Mouse (Mus musculus): Measurements from ENCODE around the gene Rcbtb2. TPM values are rescaled to one million over a fixed set of nuclear protein-coding genes. Genes with fewer than 3 reads are reported as not detected.
"Not testable (repeated sequence)": the region's sequence is repeated elsewhere in the genome, so short reads cannot be mapped to it uniquely, and the experiment has no call there.

The Rcbtb2 gene
- total RNA-seq (2022) = 10 to 100 TPM; 25.4 to 41.4 (median 32.9) TPM

DNA sequence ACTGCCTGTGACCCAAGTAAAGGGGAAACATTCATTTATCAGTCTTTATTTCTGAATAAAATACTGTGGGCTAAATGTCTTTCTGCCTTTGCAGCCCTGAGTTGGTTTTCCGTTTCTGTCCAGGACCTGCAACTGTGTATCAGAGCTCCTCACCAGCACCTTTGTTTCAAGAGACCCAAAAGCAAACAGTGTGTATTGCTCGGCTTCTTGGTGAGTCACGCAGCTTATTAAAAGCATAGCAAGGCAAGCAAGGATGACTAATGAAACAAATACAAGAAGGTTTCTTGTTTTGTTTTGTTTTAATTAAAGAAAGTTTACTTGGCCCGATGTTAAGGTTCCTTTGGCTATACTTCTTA lies at the start of gene Rcbtb2:
Gene Rcbtb2, plus strand, starts transcription at position 115 of the 356 bp plus-strand sequence.
- DNase-seq (ENCODE audit: low spot score in 2 of 2) = no peak

DNA sequence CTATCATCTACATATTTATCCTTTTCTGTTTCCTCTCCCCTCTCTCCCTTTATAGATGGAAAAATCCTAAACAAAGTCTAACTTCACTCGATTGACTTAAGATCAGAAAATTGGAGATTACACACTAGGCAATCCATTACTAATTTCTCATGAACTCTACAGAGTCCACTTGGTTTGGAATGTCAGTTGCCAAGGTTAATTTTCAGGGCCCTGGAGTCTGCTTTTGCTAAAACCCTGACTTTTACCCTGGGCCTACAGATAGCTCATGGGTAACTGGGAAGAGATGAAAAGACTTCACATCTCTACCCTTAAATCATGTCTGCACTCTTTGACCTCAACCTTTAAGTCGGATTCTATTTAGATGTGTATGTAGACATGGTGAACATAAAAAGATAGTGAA lies 39.3 kb upstream of the Rcbtb2 start:
- no peak for DNase-seq (ENCODE audit: low spot score in 2 of 2)

DNA sequence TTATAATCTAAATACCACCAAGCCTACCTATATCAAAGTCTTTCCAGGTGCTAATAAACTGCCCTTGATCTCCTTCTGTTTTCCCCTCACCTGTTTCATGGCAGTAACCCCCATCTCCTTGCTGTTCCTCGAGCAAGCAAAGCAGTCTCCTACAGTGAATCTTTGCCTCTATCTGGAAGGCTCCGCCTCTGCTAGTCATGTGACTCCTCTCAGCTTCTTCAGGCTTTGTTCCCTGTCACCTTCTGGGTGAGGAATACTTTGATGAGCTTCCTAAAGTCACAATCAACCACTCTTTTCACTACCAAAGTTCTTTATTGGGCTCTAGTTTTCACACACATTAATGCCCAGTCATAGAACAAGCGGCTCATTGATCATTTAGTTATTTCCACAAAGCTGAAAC lies 36.4 kb upstream of the Rcbtb2 start:
- DNase-seq (ENCODE audit: low spot score in 2 of 2) = no peak

DNA sequence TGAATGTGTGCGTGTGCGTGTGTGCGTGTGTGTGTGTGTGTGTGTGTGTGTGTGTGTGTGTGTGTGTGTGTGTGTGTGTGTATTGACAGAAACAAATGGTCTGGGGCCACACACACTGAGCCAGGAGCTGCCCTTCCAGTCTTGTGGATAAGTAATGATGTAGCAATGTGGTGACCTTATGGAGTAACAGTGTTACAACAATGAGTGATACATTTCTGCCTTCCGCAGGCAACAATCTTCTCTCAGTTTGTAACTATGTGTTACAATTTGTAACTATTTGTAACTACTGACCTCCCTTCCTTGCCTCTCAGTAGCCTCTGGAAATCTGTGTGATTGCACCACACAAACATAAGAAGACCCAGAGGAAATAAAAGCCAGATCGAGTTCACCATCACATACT lies 35.6 kb upstream of the Rcbtb2 start:
- no peak for DNase-seq (ENCODE audit: low spot score in 2 of 2)

DNA sequence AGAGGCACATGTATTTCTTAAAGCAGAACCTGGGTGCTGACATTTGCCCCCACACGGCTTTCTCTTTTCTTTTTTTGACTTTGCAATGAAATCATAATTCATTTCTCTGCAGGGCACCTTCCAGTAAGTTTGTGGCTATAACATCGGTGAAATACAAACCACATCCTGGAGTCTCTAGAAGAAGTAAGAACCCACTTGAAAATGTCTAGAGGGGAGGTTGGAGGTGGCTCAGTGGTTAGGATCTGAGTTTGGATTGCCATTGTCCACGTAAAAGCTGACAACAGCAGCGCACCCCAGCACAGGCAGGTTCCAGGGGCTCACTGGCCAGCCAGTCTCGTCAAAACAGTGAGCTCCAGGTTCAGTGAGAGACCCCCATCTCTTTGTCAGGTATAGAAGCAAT lies 35.1 kb upstream of the Rcbtb2 start:
- no peak for DNase-seq (ENCODE audit: low spot score in 2 of 2)

DNA sequence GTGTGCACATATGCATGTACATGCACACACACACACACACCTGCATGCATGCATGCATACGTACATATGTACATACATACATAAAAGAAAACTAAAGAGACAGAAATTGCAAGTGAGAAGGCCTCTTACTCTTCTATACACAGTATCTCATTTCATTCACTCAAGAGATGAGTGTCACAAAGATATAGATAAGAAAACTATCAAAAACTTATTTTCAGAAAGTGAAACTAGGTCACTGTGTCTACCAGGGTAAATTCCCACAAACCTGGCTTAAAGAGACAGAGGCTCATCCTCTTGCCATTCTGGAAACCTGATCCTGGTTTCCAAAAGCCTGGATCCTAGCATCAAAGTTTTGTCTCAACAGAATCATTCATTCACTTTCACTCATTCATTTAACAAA lies 34.6 kb upstream of the Rcbtb2 start:
- no peak for DNase-seq (ENCODE audit: low spot score in 2 of 2)

DNA sequence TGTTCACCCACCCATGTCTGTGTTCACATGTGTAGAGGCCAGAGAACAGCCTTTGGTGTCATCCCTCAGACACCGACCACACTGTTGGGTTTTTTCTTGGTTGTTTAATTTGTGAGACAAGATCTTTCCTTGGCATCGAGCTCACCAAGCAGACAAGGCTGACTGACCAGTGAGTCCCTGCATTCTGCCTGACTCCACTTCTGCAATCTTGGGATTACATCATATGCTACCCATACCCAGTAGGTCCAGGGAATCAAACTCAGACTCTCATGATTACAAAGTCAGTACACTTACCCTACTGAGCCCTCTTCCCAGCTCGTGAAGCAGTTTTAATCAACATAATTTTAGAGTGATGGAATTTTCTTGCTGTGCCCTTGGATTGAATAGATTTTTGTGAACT lies 30.0 kb upstream of the Rcbtb2 start:
- DNase-seq (ENCODE audit: low spot score in 2 of 2) = no peak

DNA sequence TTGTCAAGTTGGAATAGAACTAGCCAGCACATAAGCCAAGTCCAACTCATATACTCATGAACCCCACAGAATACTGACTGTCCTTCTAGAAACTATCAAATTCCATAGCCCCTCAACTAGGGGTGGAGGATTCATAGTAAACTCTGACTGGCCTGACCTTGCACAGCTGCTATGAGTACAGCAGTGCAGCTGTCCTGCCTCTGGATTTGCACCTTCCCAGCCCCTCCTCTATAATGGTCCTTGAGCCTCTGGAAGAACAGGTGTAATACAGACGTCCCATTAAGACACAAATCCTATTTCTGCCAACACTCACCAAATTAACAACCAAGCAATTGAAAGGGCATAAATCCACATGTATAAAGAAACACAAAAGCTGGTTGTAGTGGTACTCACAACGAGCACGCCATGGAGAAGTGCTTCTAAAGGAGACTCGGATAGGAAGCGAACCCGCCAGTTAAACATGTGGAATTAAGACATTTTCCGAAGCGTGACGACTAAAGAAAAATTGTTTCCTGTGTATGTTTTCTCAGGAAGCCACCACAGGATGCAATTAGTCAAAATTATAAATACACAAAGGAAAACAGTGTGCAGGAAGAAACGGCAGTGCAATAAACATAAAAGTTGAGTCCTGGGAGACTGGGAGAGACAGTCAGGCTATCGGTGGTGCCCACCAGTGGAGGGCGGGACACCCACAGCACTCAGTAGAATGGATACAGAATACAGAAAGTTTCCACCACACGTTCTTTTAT lies 27.9 kb upstream of the Rcbtb2 start:
- no peak for DNase-seq (ENCODE audit: low spot score in 2 of 2)

DNA sequence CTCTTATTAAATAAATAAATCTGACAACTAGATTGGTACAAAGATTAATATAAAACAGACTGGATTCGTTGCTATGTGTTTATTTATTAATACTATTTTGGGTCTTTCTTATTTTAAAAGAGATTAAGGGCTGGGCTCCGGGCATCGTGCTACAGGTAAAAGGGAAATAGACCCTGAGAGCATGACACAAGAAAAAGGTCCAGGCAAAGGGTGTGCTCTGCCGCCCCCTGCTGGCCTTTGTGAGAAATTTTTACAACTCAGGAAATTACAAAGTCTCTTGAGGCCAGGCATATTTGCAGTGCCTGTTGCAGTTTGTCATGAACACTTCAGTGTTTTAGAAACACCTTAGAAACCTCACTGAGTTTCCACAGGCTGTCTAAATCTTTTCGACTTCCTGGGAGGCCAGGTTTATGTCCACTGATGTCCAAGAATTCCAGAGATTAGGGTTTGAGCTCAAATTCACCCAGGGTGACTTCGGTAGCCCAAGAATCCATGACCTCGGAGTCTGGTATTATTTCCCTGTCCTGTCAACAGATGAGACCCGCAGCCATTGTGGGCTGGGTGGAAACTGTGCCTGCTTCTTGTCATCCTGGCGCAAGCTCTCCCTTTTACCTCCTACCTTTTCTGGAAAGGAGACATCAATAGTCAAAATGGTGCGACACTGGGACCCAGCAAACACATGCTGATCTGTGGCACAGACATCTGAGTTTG lies 24.0 kb upstream of the Rcbtb2 start:
- no peak for DNase-seq (ENCODE audit: low spot score in 2 of 2)

DNA sequence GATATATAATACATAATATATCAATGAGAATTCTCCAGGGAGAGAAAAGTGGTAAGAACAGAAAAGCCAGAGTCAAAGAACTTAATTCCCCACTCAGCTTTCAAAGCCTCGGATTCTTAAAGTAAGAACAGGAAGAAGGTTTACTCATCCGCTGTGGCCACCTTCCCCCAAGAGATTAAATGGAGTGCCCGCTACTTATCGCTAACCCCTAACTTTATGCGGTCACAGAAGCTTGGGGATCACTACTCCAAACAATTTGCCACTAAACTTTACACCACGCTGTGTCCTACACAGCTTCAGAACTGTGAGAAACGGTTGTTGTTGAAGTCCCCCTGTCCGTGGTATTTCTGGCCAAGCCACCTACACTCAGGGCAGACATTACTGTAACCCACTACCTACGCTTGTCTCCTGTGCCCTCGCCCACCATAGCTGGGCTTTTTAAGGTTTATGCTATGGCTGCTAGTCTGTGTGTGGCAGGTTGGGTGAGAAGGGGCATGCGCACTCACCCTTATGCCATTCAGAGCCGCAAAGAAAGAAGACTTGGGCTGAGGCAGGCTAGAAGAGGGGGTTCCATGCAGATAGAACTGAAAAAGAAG lies 20.5 kb upstream of the Rcbtb2 start:
- no peak for DNase-seq (ENCODE audit: low spot score in 2 of 2)

DNA sequence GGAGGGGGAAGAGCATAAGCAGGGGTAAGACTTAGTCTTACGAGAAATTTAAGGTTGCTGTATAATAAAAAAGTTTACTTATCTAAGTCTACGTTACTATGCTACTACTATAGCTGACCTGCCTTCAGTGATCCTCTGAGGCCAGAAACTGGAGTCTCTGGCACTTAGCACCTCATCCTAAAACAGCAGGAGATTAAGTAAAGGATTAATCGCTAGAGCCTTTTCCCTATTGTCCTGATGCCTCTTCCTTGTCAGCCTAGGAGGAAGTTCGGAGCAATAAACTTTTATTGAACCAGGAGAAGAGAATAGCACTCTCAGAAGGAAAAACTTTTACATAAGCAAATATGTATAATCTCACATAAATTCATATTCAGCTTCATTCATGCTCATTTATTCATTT lies 19.9 kb upstream of the Rcbtb2 start:
- not testable (repeated sequence) for DNase-seq (ENCODE audit: low spot score in 2 of 2)

DNA sequence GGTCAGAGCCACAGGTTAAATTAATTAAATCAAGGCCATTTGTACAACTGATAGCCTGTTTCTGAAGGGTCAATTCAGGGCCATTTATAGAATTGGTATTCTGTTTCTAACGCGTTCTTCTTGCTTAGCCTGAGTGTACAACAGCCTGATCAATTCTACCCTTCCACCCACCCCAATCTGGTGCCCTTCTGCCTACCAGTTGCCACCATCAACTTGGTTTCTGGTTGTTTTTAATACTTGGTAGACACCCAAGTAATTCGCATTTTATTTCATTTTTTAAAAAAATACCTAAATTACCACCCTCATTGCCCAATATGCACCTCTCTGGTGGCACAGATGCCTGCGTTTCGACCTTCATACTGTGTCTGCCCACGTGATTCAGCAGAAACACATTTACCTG lies 17.9 kb upstream of the Rcbtb2 start:
- peak; percentile 32 to 39 for DNase-seq (ENCODE audit: low spot score in 2 of 2)

DNA sequence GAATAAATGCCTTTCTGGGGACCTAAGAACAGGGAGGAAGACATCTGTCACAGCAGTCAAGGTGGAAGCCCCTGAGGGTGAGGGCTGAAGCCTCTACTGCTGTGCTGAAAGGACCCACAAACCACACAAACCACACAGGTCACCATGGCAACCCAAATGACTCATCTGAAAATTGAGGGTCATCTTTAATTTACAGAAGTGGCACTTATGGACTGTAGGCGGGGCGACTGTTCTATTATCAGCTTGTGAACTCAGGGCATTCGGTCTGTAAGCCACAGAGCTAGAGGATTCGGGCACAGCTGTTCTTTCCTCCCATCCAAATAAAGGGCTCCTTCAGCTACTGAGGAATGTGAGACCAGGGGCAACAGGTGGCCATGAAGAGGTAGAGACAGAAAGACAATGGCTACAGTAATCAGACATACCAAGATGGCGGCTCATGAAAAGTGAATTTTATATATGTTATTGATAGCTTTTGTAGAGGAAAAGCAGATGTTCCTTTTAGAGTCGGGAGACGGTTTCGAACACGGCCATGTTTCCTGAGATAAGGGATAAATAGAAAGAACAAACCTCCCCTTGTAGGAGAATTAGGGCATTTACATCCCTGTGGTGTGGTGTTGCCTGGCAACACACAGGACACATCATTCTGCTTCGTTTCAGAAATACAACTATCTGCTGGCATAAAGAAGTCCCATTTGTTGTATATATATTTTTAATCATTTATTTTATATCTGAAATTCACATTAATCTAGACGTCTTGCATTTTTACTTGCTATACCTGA lies 17.2 kb upstream of the Rcbtb2 start:
- no peak for DNase-seq (ENCODE audit: low spot score in 2 of 2)

DNA sequence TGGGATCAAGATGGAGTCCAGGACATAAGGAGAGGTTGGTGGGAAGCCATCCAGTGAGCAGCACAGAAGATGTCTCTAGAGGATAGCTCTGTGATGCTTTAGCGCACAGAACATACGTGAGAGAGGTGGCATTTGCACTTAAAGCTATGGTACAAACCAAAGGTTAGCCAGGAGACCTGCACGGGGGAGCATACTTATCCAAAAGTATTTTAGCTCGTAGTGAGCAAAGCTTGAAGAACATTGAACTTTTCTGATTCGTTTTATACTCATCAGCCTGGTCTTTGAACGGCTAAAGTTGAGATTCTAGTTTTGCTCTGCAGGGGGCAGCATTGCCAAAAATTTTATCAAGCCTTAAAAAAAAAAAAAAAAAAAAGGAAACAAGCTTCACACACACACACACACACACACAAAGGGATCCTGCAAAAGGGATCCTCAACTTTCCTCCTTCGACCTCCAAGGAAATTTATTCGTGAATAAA lies 16.6 kb upstream of the Rcbtb2 start:
- DNase-seq (ENCODE audit: low spot score in 2 of 2) = peak in 1 of 2 experiments; percentile 67

DNA sequence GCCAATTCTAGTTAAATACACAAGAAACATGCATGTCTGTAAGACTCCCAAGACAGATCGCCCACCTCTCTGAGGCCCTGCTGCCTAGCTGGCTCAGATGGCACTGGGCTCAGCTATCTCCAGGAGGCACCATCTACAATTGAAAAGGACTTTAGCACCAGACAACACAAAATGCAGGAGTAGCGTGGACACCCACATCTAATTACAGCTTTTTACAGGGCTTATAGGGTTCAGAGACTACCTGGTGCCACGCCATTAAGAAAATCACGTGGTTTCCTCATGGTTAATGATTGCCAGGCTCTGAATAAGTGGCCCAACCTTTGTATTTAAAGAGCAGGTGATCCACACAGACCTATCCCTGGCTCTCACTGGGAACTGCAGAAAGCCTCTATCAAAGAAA lies 15.9 kb upstream of the Rcbtb2 start:
- no peak for DNase-seq (ENCODE audit: low spot score in 2 of 2)

DNA sequence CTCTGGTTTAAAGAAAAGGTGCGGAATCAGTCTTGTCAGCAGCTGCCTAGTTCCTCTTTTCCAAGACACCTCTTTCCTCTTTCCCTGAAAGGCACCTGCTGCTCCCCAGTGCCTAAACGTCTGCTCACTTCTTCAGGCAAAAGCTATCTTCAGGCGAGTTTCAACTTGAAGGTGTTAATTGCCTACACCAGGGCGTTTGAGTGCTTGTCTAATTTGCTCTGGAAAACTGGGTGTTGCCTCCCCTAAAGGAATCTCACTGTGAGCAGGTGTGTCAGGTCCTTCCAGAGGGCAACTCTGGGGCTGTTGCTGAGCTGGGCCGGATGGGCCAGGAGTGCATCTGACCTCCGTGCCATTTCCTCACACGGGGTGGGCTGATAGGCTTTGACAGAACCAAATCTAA lies 15.5 kb upstream of the Rcbtb2 start:
- no peak for DNase-seq (ENCODE audit: low spot score in 2 of 2)

DNA sequence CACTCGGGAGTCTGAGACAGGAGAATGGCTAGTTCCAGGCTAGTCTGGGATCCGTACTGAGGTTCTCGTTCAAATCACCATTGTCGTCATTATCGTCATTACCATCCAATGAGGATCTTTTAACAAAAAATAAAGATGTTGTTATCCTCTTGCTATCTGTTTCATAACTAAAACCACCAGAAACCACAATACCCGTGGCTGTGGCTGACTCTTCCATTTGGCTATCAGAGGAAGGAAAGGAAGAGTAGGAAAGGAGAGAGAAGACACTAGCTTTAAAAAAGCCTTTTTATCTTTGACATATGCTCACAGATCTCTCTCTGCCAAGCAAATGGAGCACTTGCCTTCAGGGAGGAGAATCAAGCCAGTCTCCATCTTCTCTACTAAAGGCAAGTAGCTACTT lies 14.9 kb upstream of the Rcbtb2 start:
- no peak for DNase-seq (ENCODE audit: low spot score in 2 of 2)

DNA sequence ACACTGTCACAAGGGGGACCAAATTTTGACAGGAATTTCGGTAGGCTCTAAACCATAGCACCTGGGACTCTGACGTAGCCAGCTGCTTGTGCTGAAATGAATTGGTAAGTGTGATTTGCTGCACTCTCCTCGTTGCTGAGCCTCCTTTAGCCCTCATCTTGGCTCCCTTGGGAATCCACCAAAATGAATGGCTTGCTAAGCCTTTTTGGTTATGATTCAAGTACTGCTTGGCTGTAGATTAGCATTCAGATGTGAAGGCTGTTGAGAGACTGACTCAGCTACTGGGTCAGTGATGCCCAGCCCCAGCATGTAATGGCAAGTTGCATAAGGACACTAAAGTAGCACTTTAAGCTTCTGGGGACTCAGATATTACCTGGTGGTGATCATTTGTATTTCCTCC lies 12.2 kb upstream of the Rcbtb2 start:
- no peak for DNase-seq (ENCODE audit: low spot score in 2 of 2)

DNA sequence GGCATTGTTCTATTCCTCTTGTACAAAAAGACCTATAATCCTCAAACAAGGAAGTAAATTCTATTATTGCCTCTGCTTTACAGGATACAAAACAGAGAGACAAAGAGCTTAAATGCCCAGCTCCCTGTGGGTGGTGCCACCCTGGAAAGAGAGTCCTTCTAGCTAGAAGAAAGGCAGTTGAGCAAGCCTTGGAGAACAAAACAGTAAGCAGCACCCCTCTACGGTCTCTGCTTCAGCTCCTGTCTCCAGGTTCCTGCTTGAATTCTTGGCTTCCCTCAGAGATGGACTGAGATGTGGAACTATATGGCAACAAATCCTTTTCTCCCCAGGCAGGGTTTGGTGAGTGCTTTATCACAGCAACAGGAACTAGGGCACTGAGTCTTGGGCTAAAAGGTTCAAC lies 11.7 kb upstream of the Rcbtb2 start:
- DNase-seq (ENCODE audit: low spot score in 2 of 2) = no peak

DNA sequence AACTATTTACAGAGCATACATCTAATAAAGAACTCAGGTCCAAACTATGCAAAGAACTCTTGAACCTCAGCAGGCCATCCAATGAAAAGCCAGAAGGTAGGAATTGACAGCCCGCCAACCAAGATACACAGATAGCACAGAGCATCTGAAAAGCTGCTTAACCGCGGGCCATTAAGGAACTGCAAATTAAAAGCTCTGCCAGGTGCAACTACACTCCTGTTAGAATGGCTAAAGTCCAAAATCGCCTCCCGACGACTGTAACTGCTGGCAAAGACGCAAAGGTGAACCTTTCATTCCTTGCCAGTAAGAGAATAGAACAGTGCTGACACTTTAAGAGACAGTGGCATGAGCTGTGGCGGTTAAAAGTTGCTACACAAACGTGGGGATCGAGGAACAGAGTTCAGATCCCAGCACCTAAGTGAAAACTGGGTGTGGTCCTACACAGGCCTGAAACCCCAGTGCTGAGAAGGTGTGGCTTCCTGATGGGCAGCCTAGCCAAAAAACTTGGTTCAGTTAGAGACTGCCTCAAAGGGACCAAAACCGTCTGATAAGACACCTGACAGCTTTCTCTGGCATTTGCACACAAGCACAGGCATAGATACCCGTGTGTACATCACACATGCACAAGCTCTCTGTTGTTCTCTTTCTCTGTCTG lies 10.5 kb upstream of the Rcbtb2 start:
- no peak for DNase-seq (ENCODE audit: low spot score in 2 of 2)

DNA sequence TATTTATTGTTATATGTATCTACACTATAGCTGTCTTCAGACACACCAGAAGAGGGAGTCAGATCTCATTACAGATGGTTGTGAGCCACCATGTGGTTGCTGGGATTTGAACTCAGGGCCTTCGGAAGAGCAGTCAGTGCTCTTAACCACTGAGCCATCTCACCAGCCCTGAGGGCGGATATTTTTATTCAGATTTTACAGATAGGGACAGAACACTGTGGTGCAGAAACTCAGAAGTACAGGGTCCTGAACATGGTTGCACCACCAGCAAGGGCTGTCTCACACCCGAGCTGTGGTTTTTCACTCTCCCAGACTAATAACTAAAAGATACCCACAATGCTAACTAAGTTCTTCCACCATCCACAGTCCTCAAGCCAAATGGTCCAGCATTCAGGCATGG lies 7.9 kb upstream of the Rcbtb2 start:
- DNase-seq (ENCODE audit: low spot score in 2 of 2) = not testable (repeated sequence)
